Mouse (Mus musculus) forebrain, embryonic 11.5 days (tissue): ENCODE measurements around the gene Slc6a6. TPM values are rescaled to one million over a fixed set of nuclear protein-coding genes. Genes with fewer than 3 reads are reported as not detected.
A peak's percentile ranks its signal among the peaks of the same experiment; 100 is the strongest.

Experiments used
- ATAC-seq: fragments of 200-750 bp; cut with Nextera tagmentation; replicated peaks from 2 replicates; pipeline ENCODE4 v1.8.0; 2017; ENCODE audit warnings: moderate TSS enrichment; ENCODE audit not compliant: low FRiP score
- DNase-seq: peaks from one replicate; pipeline ENCODE4 v3.0.0-alpha.2; 2017; ENCODE audit warnings: low spot score
- H3K27ac ChIP-seq: fragments of 300-500 bp; sonication (generic); 2 replicates; pipeline ENCODE4 v1.5.1; 2014; ENCODE audit warnings: low read depth, low read length
- H3K27me3 ChIP-seq: fragments of 300-500 bp; sonication (generic); 2 replicates; pipeline ENCODE4 v1.6.1; 2014; ENCODE audit warnings: mild to moderate bottlenecking, low read length, mixed read lengths; ENCODE audit not compliant: control insufficient read depth, insufficient read depth
- H3K36me3 ChIP-seq: fragments of 300-500 bp; sonication (generic); 2 replicates; pipeline ENCODE4 v1.6.1; 2014; ENCODE audit warnings: mild to moderate bottlenecking, low read length, moderate library complexity, mixed read lengths; ENCODE audit not compliant: control insufficient read depth, insufficient read depth
- H3K4me1 ChIP-seq: fragments of 300-500 bp; sonication (generic); replicated peaks from 2 replicates; pipeline ENCODE4 v1.6.1; 2014; ENCODE audit warnings: low read length, mixed read lengths; ENCODE audit not compliant: control insufficient read depth, insufficient read depth
- H3K4me2 ChIP-seq: fragments of 300-500 bp; sonication (generic); 2 replicates; pipeline ENCODE4 v1.6.1; 2014; ENCODE audit warnings: low read depth, mild to moderate bottlenecking, low read length, moderate library complexity, mixed read lengths; ENCODE audit not compliant: severe bottlenecking
- H3K4me3 ChIP-seq: fragments of 300-500 bp; sonication (generic); 2 replicates; pipeline ENCODE4 v1.5.1; 2014; ENCODE audit warnings: low read depth, low read length
- H3K9ac ChIP-seq: fragments of 300-500 bp; sonication (generic); 2 replicates; pipeline ENCODE4 v1.6.1; 2014; ENCODE audit warnings: low read length
- H3K9me3 ChIP-seq: fragments of 300-500 bp; sonication (generic); 2 replicates; pipeline ENCODE4 v1.6.1; 2016; ENCODE audit warnings: low read length, mixed read lengths; ENCODE audit not compliant: control insufficient read depth
- WGBS: fragments of 180-500 bp; shearing (Covaris S2); extraction: QIAGEN DNeasy Blood & Tissue Kit; methylation state at CpG from one replicate; pipeline ENCODE4 v1.1.7; 2014; 5-methylcytosine and 5-hydroxymethylcytosine counted together
- polyA plus RNA-seq: library from polyadenylated mRNA; unstranded; fragments of >200 nt; fragmentation: Nextera tagmentation; extraction: Ambion mirVana; gene quantifications from 2 replicates; pipeline ENCODE4 v1.2.1, GENCODE M21; 2014

Gene Slc6a6
- polyA plus RNA-seq, 1 experiment from 2014 or later = 49.3 TPM

DNA sequence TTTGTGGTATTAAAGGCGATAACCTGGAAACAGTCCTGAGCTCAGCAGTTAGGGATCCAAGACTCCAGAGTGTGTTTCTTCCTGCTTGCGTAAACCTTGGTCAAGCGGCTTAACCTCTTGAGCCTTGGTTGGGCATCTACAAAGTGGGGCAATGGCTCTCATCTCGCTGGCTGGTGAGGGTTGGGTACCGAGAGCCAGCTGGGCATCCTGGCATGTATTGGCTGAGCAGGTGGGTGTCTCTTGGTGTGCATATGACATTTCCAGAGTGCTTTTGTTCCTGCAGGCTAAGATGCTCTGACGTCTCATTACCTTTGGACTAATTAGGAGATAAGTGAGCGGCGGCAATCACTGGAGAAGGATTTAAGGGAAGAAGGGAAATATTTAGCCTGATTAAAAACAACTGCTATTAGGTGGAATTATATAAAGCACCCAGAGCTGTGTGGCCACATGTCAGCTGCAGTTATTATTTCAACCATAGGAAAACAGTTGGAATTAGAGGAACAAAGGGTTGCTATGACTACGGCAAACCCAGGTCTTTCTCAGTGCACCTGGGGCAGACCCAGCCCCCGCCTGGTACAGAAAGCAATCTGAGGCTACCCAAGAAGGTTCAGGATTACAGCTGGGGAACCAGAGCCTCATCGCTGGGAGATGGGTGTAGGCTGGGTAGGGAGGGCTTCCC lies 24.2 kb downstream of the Slc6a6 start:
- Histone ChIP-seq H3K9ac (no peak overlapping the region), H3K4me3 (no peak overlapping the region), H3K27me3 (no peaks in the 10 kb centered on the region), H3K36me3 (no peaks in the 10 kb centered on the region), H3K27ac (peak overlapping the region; percentile 41; the same call in 1 of the 2 replicates), H3K4me2 (no peak overlapping the region), H3K9me3 (no peaks in the 10 kb centered on the region), H3K4me1 (peaks cover 12% of the 10 kb centered on the region)
- WGBS = 79% methylated on average over 11 of the region's 11 CpGs
- ATAC-seq = 0 out of 2 replicates have a peak, but pooled peaks have one; percentile 20
- no peak for DNase-seq

GRCm38 (mm10) chr6:91708919-91709318 lies 25.1 kb downstream of the Slc6a6 start:
- Histone ChIP-seq H3K9me3 (no peaks in the 10 kb centered on the region), H3K27ac (no peak overlapping the region), H3K9ac (no peak overlapping the region), H3K4me2 (no peak overlapping the region), H3K36me3 (no peaks in the 10 kb centered on the region), H3K4me1 (peaks cover 19% of the 10 kb centered on the region), H3K27me3 (no peaks in the 10 kb centered on the region), H3K4me3 (no peak overlapping the region)
- DNase-seq (no peak), ATAC-seq (no peak)
- 94% methylated on average over 1 of the region's 2 CpGs for WGBS

DNA sequence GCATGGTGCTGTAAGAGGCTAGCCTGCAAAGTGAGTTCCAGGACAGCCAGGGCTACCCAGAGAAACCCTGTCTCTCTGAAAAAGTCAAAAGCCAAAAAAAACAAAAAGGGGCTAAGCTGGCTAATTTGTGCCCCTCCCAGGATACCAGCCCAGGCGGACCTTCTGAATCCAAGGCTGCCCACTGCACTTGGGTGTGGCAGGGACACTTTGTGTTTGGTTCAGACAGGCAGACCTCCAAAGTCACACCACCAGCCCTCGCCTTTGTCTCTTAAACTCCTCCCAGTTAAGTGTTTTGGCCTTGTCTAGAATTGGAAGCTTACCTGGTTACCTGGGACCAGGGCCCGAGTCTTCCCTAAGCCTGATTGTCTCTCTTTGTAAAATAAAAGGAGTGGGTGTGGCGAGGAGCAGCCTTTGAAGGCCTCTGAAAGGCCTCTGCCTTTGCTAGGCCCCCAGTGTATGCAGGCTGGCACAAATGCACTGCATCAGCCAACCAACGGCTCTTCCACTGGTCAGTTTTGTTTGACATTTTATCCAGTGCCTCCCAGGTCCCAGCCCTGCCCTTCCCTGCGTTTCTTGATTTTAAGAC lies 26.6 kb downstream of the Slc6a6 start:
- H3K9me3 ChIP-seq = no peaks in the 10 kb centered on the region
- ATAC-seq = no peak
- no peaks in the 10 kb centered on the region for H3K27me3 ChIP-seq
- H3K4me3 ChIP-seq = no peak overlapping the region
- no peak overlapping the region for H3K27ac ChIP-seq
- peaks cover 19% of the 10 kb centered on the region for H3K4me1 ChIP-seq
- H3K4me2 ChIP-seq = no peak overlapping the region
- DNase-seq = no peak
- H3K36me3 ChIP-seq = no peaks in the 10 kb centered on the region
- no peak overlapping the region for H3K9ac ChIP-seq
- WGBS = 37% methylated on average over 6 of the region's 6 CpGs

- WGBS = 34% methylated on average over 4 of the region's 4 CpGs
- DNase-seq (no peak), ATAC-seq (no peak)
- peaks cover 19% of the 10 kb centered on the region for H3K4me1 ChIP-seq
- H3K9me3 ChIP-seq = no peaks in the 10 kb centered on the region
- H3K4me3 ChIP-seq = no peak overlapping the region
- H3K36me3 ChIP-seq = no peaks in the 10 kb centered on the region
- H3K27me3 ChIP-seq = no peaks in the 10 kb centered on the region
- peak overlapping the region; percentile 70 for H3K27ac ChIP-seq
- H3K4me2 ChIP-seq = no peak overlapping the region
- H3K9ac ChIP-seq = peak overlapping the region; percentile 17
Measured at GRCm38 (mm10) chr6:91712097-91712854, 28.4 kb downstream of the Slc6a6 start.

GRCm38 (mm10) chr6:91712855-91713331 lies 29.0 kb downstream of the Slc6a6 start:
- Histone ChIP-seq H3K4me2 (no peak overlapping the region), H3K9me3 (no peaks in the 10 kb centered on the region), H3K36me3 (no peaks in the 10 kb centered on the region), H3K4me1 (peaks cover 17% of the 10 kb centered on the region), H3K4me3 (no peak overlapping the region), H3K9ac (peak overlapping the region; percentile 17), H3K27me3 (no peaks in the 10 kb centered on the region), H3K27ac (peak overlapping the region; percentile 70)
- 7% methylated on average over 9 of the region's 10 CpGs for WGBS
- ATAC-seq (peak; percentile 48), DNase-seq (peak; percentile 63)

GRCm38 (mm10) chr6:91713370-91713896 lies 29.6 kb downstream of the Slc6a6 start:
- DNase-seq = no peak
- Histone ChIP-seq H3K9ac (peak overlapping the region; percentile 17), H3K9me3 (no peaks in the 10 kb centered on the region), H3K27me3 (no peaks in the 10 kb centered on the region), H3K4me3 (no peak overlapping the region), H3K27ac (peak overlapping the region; percentile 70), H3K4me2 (no peak overlapping the region), H3K4me1 (peaks cover 18% of the 10 kb centered on the region), H3K36me3 (no peaks in the 10 kb centered on the region)
- 7% methylated on average over 5 of the region's 5 CpGs for WGBS
- ATAC-seq = no peak; the same call in 1 of the 2 replicates

DNA sequence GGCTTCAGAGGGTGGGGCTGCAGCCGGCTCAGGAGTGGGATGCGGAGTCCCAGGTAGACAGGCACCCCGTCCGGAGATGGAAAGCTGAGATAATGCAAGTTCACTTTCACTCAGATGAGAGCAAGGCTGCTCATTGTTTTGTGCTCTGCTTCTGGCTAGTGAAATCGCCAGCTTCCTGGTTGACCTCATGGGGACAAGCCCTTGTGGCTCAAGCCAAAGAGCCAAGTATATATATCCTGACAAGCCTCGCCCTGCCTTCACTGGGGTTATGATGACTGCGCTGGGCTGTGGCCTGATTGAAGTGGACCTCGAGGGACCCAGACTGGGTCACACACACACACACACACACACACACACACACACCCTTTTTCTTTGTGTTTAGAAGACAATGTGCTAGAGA lies 31.2 kb downstream of the Slc6a6 start:
- H3K27ac ChIP-seq = no peak overlapping the region
- DNase-seq = no peak
- no peaks in the 10 kb centered on the region for H3K27me3 ChIP-seq
- no peak overlapping the region for H3K9ac ChIP-seq
- H3K4me2 ChIP-seq = no peak overlapping the region
- ATAC-seq = no peak
- H3K9me3 ChIP-seq = no peaks in the 10 kb centered on the region
- peaks cover 32% of the 10 kb centered on the region for H3K4me1 ChIP-seq
- 92% methylated on average over 8 of the region's 8 CpGs for WGBS
- H3K36me3 ChIP-seq = no peaks in the 10 kb centered on the region
- H3K4me3 ChIP-seq = no peak overlapping the region

- H3K27me3 ChIP-seq = no peaks in the 10 kb centered on the region
- H3K36me3 ChIP-seq = no peaks in the 10 kb centered on the region
- H3K4me3 ChIP-seq = no peak overlapping the region
- H3K9me3 ChIP-seq = no peaks in the 10 kb centered on the region
- H3K9ac ChIP-seq = no peak overlapping the region
- 83% methylated on average over 6 of the region's 6 CpGs for WGBS
- DNase-seq (no peak), ATAC-seq (no peak)
- no peak overlapping the region for H3K27ac ChIP-seq
- H3K4me2 ChIP-seq = no peak overlapping the region
- peaks cover 42% of the 10 kb centered on the region for H3K4me1 ChIP-seq
Measured at GRCm38 (mm10) chr6:91715988-91716810, 32.3 kb downstream of the Slc6a6 start.
